Comparison of ENCODE assay signal across 18 mouse cellular contexts in genomic region chr12:102683438-102683837, GRCm38 (mm10). TPM values are rescaled to one million over a fixed set of nuclear protein-coding genes. Genes with fewer than 3 reads are reported as not detected.
DNase-seq lines count a peak whose midpoint lies in the region; ATAC-seq and TF ChIP-seq lines count a peak whose summit lies in the region.
"Had no signal": no experiment of that assay in that cellular context is flagged by ENCODE, and none has a peak within 500 bp of the region (broad histone marks: within the 10 kb centered on the region; RNA-seq: fewer than 3 reads in every experiment).

No protein-coding gene starts in this region.

- no peak overlapping the region for H3K4me2 ChIP-seq in forebrain, embryonic 14.5 days (ENCODE audit: low read length)
- H3K4me2 ChIP-seq in hindbrain, postnatal 0 days (ENCODE audit: low read depth, low read length): no peak overlapping the region
- H3K4me2 ChIP-seq in hindbrain, embryonic 12.5 days (replicated peaks): no peak overlapping the region

- H3K27ac ChIP-seq in forebrain, embryonic 10.5 days: 0 out of 2 replicates have a peak overlapping the region, but pooled peaks have one; percentile 66
- H3K27ac ChIP-seq in forebrain, embryonic 14.5 days (ENCODE audit: low read depth, low read length): no peak overlapping the region
- 0 out of 2 replicates have a peak overlapping the region, but pooled peaks have one; percentile 3 for H3K27ac ChIP-seq in hindbrain, postnatal 0 days
- no peak overlapping the region; the same call in 1 of the 2 replicates for H3K27ac ChIP-seq in hindbrain, embryonic 12.5 days
- H3K27ac ChIP-seq: left cerebral cortex, adult 2 months had no signal

- no peaks in the 10 kb centered on the region for H3K9me3 ChIP-seq in forebrain, embryonic 10.5 days
- H3K9me3 ChIP-seq in forebrain, embryonic 14.5 days (replicated peaks; ENCODE audit: control insufficient read depth, low read length): no peaks in the 10 kb centered on the region
- H3K9me3 ChIP-seq in hindbrain, postnatal 0 days (ENCODE audit: low read length): no peaks in the 10 kb centered on the region
- H3K9me3 ChIP-seq in hindbrain, embryonic 12.5 days (replicated peaks): no peaks in the 10 kb centered on the region
- H3K9me3 ChIP-seq: embryonic facial prominence, embryonic 10.5 days; megakaryocyte, embryonic 14.5 days had no signal

- no peak overlapping the region for H3K9ac ChIP-seq in forebrain, embryonic 14.5 days (ENCODE audit: low read length)
- no peak overlapping the region for H3K9ac ChIP-seq in hindbrain, postnatal 0 days (replicated peaks; ENCODE audit: low read length)
- H3K9ac ChIP-seq in hindbrain, embryonic 12.5 days: no peak overlapping the region

- no peak overlapping the region for H3K4me3 ChIP-seq in forebrain, embryonic 10.5 days
- H3K4me3 ChIP-seq in forebrain, embryonic 14.5 days (ENCODE audit: low read depth, low read length): no peak overlapping the region
- no peak overlapping the region for H3K4me3 ChIP-seq in hindbrain, postnatal 0 days (ENCODE audit: low read length)
- no peak overlapping the region for H3K4me3 ChIP-seq in hindbrain, embryonic 12.5 days
- H3K4me3 ChIP-seq: embryonic facial prominence, embryonic 10.5 days; left cerebral cortex, adult 2 months; megakaryocyte, embryonic 14.5 days had no signal

- H3K4me1 ChIP-seq in forebrain, embryonic 10.5 days: peaks cover 57% of the 10 kb centered on the region
- H3K4me1 ChIP-seq in forebrain, embryonic 14.5 days (ENCODE audit: control insufficient read depth, insufficient read depth, low read length): peaks cover 39% of the 10 kb centered on the region
- peaks cover 35% of the 10 kb centered on the region for H3K4me1 ChIP-seq in hindbrain, postnatal 0 days (ENCODE audit: insufficient read depth, low read length)
- peaks cover 30% of the 10 kb centered on the region for H3K4me1 ChIP-seq in hindbrain, embryonic 12.5 days

- 83% methylated on average over 6 of the region's 6 CpGs for WGBS in forebrain, embryonic 10.5 days
- 67% methylated on average over 6 of the region's 6 CpGs for WGBS in forebrain, embryonic 14.5 days
- whole genome bisulfite sequencing in hindbrain, postnatal 0 days: 51% methylated on average over 6 of the region's 6 CpGs
- 66% methylated on average over 6 of the region's 6 CpGs for WGBS in hindbrain, embryonic 12.5 days

- DNase-seq in forebrain, embryonic 10.5 days (ENCODE audit: extremely low spot score, low spot score): no peak
- DNase-seq in forebrain, embryonic 14.5 days (ENCODE audit: low spot score): no peak
- no peak for DNase-seq in hindbrain, postnatal 0 days (ENCODE audit: low spot score)
- peak; percentile 52 to 71 for DNase-seq in kidney, postnatal 25 days
- no peak for DNase-seq in kidney, postnatal 10 days
- peak; percentile 62 to 76 for DNase-seq in kidney, postnatal 36 days
- DNase-seq in testis, postnatal 10 days (ENCODE audit: low spot score): no peak
- DNase-seq: cerebellum, adult 9-10 months; left cerebral cortex, postnatal 4 days; liver; lung, adult 18-20 months; lung, postnatal 14 days had no signal

- H3K36me3 ChIP-seq in forebrain, embryonic 10.5 days (replicated peaks): no peaks in the 10 kb centered on the region
- H3K36me3 ChIP-seq in forebrain, embryonic 14.5 days (ENCODE audit: control insufficient read depth, insufficient read depth, low read length): no peaks in the 10 kb centered on the region
- H3K36me3 ChIP-seq in hindbrain, postnatal 0 days (ENCODE audit: insufficient read depth, low read length): no peaks in the 10 kb centered on the region
- H3K36me3 ChIP-seq in hindbrain, embryonic 12.5 days: no peaks in the 10 kb centered on the region
- H3K36me3 ChIP-seq: embryonic facial prominence, embryonic 10.5 days had no signal

- no peaks in the 10 kb centered on the region for H3K27me3 ChIP-seq in forebrain, embryonic 10.5 days (ENCODE audit: poor library complexity, severe bottlenecking)
- no peaks in the 10 kb centered on the region for H3K27me3 ChIP-seq in forebrain, embryonic 14.5 days (replicated peaks; ENCODE audit: control insufficient read depth, insufficient read depth, low read length)
- H3K27me3 ChIP-seq in hindbrain, postnatal 0 days (ENCODE audit: insufficient read depth, low read length): no peaks in the 10 kb centered on the region
- no peaks in the 10 kb centered on the region for H3K27me3 ChIP-seq in hindbrain, embryonic 12.5 days
- H3K27me3 ChIP-seq: megakaryocyte, embryonic 14.5 days had no signal

- TF ChIP-seq CTCF in hindbrain, postnatal 0 days (IDR thresholded peaks at IDR 0.05; ENCODE audit: low read depth): no peak

- ATAC-seq in forebrain, embryonic 14.5 days: no peak
- no peak for ATAC-seq in hindbrain, postnatal 0 days
- ATAC-seq in hindbrain, embryonic 12.5 days (ENCODE audit: low FRiP score): no peak
- ATAC-seq: inflammation-experienced regulatory T-cells, adult 6 months; midbrain, embryonic 16.5 days had no signal

RNA-seq across cellular contexts. Expression of gene Itpk1, which starts 21.3 kb away (rescaled TPM):
- 16.5 and 18.5 TPM in 2 replicates for polyA plus RNA-seq in forebrain, embryonic 10.5 days (2016; fragmentation: Nextera tagmentation; extraction: Ambion mirVana)
- polyA plus RNA-seq in forebrain, embryonic 14.5 days (2014; fragmentation: Nextera tagmentation; extraction: Ambion mirVana): 47.1 and 57.5 TPM in 2 replicates
- total RNA-seq in hindbrain, postnatal 0 days (2014; rRNA removed): 69.0 and 73.9 TPM in 2 replicates
- 34.1 and 35.7 TPM in 2 replicates for polyA plus RNA-seq in hindbrain, postnatal 0 days (2015; fragmentation: Nextera tagmentation; extraction: Ambion mirVana)
- 16.6 and 17.1 TPM in 2 replicates for polyA plus RNA-seq in hindbrain, embryonic 12.5 days (2016; fragmentation: Nextera tagmentation; extraction: Ambion mirVana)

Comparison
In these comparisons a context has a peak if more than half of its experiments do, and no peak if none do; other contexts are left out.
1. DNase-seq: peak in kidney, postnatal 25 days (2 of 2) and kidney, postnatal 36 days (2 of 2); none in forebrain, embryonic 10.5 days (single experiment), forebrain, embryonic 14.5 days (single experiment), hindbrain, postnatal 0 days (single experiment), kidney, postnatal 10 days (single experiment) and testis, postnatal 10 days (single experiment).
2. H3K27ac ChIP-seq: peak in forebrain, embryonic 10.5 days (single experiment) and hindbrain, postnatal 0 days (single experiment); none in forebrain, embryonic 14.5 days (single experiment) and hindbrain, embryonic 12.5 days (single experiment).